Mouse (Mus musculus) CD4-positive, CD25-positive, alpha-beta regulatory T cell, adult 4 months (primary cell): ENCODE data around the gene Trim38. TPM values are rescaled to one million over a fixed set of nuclear protein-coding genes. Genes with fewer than 3 reads are reported as not detected.
A peak's percentile ranks its signal among the peaks of the same experiment; 100 is the strongest.

Experiments used
- ATAC-seq: one replicate; pipeline ENCODE4 v1.8.0; 2017
- polyA plus RNA-seq, 2 experiments: library from polyadenylated mRNA; unstranded; fragments of 100-300 nt; shearing (Covaris generic); gene quantifications; one replicate each; pipeline ENCODE4 v1.2.1; 2017

Gene Trim38
- polyA plus RNA-seq, 2 experiments from 2014 or later, result not detected

- peak; percentile 65 for ATAC-seq
Observed at GRCm38 (mm10) chr13:23761871-23762821, 7.6 kb upstream of the Trim38 start, which contains the start of gene Hist1h3a. Hist1h3a (minus strand) TSS chr13:23762386.

GRCm38 (mm10) chr13:23763242-23763585, 6.5 kb upstream of the Trim38 start:
- no peak for ATAC-seq

GRCm38 (mm10) chr13:23763586-23764323, 6.0 kb upstream of the Trim38 start, which contains the start of gene Hist1h1a:
Hist1h1a (plus strand) TSS chr13:23763666.
- ATAC-seq, result peak; percentile 48

- ATAC-seq, result no peak
Observed at GRCm38 (mm10) chr13:23764324-23765171, 5.2 kb upstream of the Trim38 start.

GRCm38 (mm10) chr13:23765172-23765513, 4.6 kb upstream of the Trim38 start:
- ATAC-seq, result no peak

- no peak for ATAC-seq
Observed at GRCm38 (mm10) chr13:23766772-23767171, 2.9 kb upstream of the Trim38 start.

GRCm38 (mm10) chr13:23768834-23769397, 797 bp upstream of the Trim38 start:
- ATAC-seq, result no peak

GRCm38 (mm10) chr13:23772561-23773313, 3.0 kb downstream of the Trim38 start:
- ATAC-seq, result no peak

GRCm38 (mm10) chr13:23778339-23778738, 8.6 kb downstream of the Trim38 start:
- ATAC-seq, result no peak

- ATAC-seq, result no peak
Observed at GRCm38 (mm10) chr13:23779025-23779424, 9.3 kb downstream of the Trim38 start.

- peak; percentile 37 for ATAC-seq
Observed at GRCm38 (mm10) chr13:23792520-23792919, 22.8 kb downstream of the Trim38 start.

- no peak for ATAC-seq
Observed at GRCm38 (mm10) chr13:23799405-23799804, 29.7 kb downstream of the Trim38 start.

GRCm38 (mm10) chr13:23804532-23804931, 34.8 kb downstream of the Trim38 start:
- ATAC-seq, result no peak

- ATAC-seq, result no peak
Observed at GRCm38 (mm10) chr13:23806422-23807052, 36.8 kb downstream of the Trim38 start, which contains the start of gene Slc17a2. Slc17a2 (plus strand) TSS chr13:23806993.

- ATAC-seq, result no peak
Observed at GRCm38 (mm10) chr13:23816148-23816547, 46.4 kb downstream of the Trim38 start.

- ATAC-seq, result no peak
Observed at GRCm38 (mm10) chr13:23820179-23820940, 50.6 kb downstream of the Trim38 start.

- no peak for ATAC-seq
Observed at GRCm38 (mm10) chr13:23822213-23822612, 52.5 kb downstream of the Trim38 start.

GRCm38 (mm10) chr13:23826606-23827005, 56.9 kb downstream of the Trim38 start:
- ATAC-seq, result no peak

- ATAC-seq, result no peak
Observed at GRCm38 (mm10) chr13:23833053-23833452, 63.3 kb downstream of the Trim38 start.

GRCm38 (mm10) chr13:23834836-23835235, 65.1 kb downstream of the Trim38 start:
- ATAC-seq, result no peak
